Mouse (Mus musculus): ENCODE measurements around the gene Syt8. TPM values are rescaled to one million over a fixed set of nuclear protein-coding genes. Genes with fewer than 3 reads are reported as not detected.

Gene Syt8
- polyA plus RNA-seq, 1 experiment, result not detected

- no peak for TF ChIP-seq GATA1 (IDR thresholded peaks at IDR 0.05; ENCODE audit: low read length)
Observed at GRCm38 (mm10) chr7:142457227-142457811, 22.7 kb downstream of the Syt8 start.

DNA sequence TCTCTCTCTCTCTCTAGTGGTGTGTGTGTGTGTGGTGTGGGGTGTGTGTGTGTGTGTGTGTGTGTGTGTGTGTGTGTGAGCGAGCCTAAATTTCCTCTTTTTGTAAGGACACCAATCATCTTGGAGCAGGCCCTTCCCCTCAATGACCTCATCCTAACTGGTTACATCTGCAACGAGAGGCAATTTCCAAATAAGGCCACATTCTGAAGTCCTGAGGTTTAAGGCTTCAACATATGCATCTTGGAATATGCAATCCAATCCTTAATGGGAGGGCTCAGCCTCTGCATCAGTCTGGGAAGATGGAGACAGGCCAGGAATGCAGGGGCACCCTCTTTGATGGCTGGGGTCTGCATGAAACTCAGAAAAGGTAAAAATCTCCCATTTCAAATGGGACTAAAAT lies 23.4 kb downstream of the Syt8 start:
- TF ChIP-seq GATA1 (IDR thresholded peaks at IDR 0.05; ENCODE audit: low read length), result no peak

DNA sequence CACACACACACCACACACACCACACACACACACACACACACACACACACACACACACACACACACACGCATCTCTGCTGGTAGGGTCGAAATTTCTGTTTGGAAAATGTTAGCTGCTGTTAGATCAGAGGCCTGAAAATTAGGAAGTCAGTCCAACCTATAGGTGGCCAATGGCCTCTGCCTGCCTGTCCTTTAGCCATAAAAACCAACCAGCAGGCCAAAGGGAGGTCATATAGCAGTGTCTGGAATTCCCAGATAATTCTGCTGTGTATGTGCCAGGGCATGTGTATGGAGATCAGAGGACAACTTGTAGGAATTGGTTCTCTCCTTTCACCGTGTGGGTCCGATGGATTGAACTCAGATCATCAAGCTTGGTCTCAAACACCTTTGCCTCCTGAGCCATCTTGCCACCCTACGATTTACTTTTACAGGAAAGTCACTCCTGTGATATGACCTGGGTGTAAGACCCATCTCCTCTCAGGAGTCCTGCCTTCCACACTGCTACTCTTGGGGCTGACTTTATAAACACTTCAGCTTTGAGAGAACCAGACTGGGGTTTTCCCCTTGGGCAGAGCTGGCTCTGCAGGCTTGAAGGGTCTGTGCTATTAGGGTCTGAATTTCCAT lies 24.1 kb downstream of the Syt8 start:
- no peak for TF ChIP-seq GATA1 (IDR thresholded peaks at IDR 0.05; ENCODE audit: low read length)

DNA sequence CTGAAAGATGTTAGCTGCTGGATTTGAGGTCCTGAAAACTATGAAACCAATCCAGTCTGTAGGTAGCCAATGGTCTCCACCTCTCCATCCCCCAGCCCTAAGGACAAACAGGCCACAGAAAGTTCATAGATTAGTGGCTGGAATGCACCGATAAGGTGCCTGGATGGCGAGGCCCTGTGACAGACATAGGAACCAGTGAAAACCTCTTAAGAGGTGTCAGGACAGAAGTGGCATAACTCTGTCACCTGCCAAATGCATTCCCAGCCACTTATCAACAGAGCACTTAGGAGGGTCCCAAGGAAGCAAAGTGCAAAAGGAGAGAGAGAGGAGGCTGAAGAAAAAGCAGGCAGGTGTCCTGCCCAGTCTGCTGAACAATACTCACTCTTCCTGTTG lies 24.6 kb downstream of the Syt8 start:
- no peak for TF ChIP-seq GATA1 (IDR thresholded peaks at IDR 0.05; ENCODE audit: low read length)

- TF ChIP-seq GATA1 (IDR thresholded peaks at IDR 0.05; ENCODE audit: low read length), result no peak
Observed at GRCm38 (mm10) chr7:142460636-142461077, 26.0 kb downstream of the Syt8 start, which contains the start of gene Lsp1. Gene Lsp1 (plus strand): TSS chr7:142460809.

GRCm38 (mm10) chr7:142461446-142461845 lies 26.8 kb downstream of the Syt8 start:
- TF ChIP-seq GATA1 (IDR thresholded peaks at IDR 0.05; ENCODE audit: low read length), result no peak

- TF ChIP-seq GATA1 (IDR thresholded peaks at IDR 0.05; ENCODE audit: low read length), result no peak
Observed at GRCm38 (mm10) chr7:142462190-142462589, 27.5 kb downstream of the Syt8 start.

DNA sequence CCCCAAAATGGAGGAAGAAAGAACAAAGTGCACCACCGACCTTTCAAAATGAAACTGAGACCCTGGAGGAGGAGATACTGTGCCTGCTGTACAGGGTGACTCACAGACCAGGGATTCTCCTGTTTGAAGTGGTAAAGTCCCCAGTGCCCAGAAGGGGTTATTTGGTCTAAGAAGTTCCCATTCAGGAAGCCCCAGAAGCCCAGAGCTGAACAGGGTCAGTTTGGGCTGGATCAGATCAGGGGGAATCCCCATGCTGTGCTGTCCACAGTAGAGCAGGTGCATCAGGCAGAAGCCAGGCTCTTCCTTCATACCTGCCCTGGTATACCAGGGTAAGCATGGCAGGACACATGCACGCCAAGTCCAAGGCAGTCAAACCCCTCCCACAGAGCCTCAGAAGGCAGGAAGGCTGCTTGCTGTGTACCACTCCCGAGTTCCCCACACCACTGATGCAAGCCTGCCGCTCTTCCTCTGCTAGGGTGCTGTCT lies 28.0 kb downstream of the Syt8 start:
- no peak for TF ChIP-seq GATA1 (IDR thresholded peaks at IDR 0.05; ENCODE audit: low read length)

DNA sequence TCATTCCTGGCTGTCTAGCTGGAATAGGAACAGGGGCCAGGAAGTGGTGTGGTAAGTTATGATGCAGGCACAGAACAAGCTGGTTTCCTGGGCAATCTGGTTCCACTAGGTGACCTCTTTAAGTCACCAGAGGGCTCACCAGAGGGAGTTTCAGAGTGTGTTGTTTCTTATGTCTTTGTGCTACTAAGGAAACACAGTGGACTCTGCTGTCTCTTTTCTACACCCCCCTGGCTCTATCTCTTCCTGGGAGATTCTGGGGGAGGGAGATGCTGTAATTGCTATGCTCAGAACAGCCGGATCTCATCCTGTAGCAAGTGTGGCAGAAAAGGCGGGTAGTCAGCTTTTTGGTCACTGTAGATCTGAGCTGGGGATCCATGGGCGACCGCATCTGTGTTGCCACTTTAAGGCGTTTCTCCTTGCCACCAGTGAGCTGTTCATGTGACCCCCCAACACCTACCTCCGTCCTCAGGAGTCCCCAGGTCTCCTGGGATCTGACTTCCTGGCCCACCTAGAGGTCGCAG lies 35.6 kb downstream of the Syt8 start:
- TF ChIP-seq GATA1 (IDR thresholded peaks at IDR 0.05; ENCODE audit: low read length), result no peak

GRCm38 (mm10) chr7:142470808-142471413 lies 36.3 kb downstream of the Syt8 start:
- no peak for TF ChIP-seq GATA1 (IDR thresholded peaks at IDR 0.05; ENCODE audit: low read length)

- TF ChIP-seq GATA1 (IDR thresholded peaks at IDR 0.05; ENCODE audit: low read length), result no peak
Observed at GRCm38 (mm10) chr7:142471414-142471861, 36.8 kb downstream of the Syt8 start.

GRCm38 (mm10) chr7:142471884-142472570 lies 37.4 kb downstream of the Syt8 start:
- no peak for TF ChIP-seq GATA1 (IDR thresholded peaks at IDR 0.05; ENCODE audit: low read length)

DNA sequence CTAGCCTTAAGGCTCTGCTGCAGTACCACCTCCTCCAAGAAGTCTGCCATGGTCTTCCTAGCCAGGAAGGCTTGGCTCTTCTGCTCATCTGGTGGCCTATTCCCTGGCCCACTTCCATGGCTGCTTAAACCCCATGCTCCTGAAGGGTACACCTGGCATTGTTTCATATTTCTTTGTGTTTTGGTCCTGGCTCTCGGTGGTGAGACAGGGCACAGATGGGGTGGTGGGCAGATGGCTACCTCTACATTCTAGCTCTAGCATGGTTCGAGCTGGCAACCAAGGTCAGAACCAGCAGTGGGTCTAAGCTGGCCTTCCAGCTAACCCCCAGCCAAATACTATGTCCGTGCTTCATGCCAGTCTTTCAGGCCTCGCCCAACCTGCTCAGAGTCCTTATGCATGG lies 38.3 kb downstream of the Syt8 start:
- no peak for TF ChIP-seq GATA1 (IDR thresholded peaks at IDR 0.05; ENCODE audit: low read length)

- TF ChIP-seq GATA1 (IDR thresholded peaks at IDR 0.05; ENCODE audit: low read length), result no peak
Observed at GRCm38 (mm10) chr7:142473476-142473875, 38.8 kb downstream of the Syt8 start.

GRCm38 (mm10) chr7:142474799-142475198 lies 40.1 kb downstream of the Syt8 start:
- TF ChIP-seq GATA1 (IDR thresholded peaks at IDR 0.05; ENCODE audit: low read length), result no peak

- TF ChIP-seq GATA1 (IDR thresholded peaks at IDR 0.05; ENCODE audit: low read length), result no peak
Observed at GRCm38 (mm10) chr7:142475641-142476040, 41.0 kb downstream of the Syt8 start.

All from G1E-ER4 (cell line).